Mouse (Mus musculus): Measurements from ENCODE around the gene Fxyd7. TPM values are rescaled to one million over a fixed set of nuclear protein-coding genes. Genes with fewer than 3 reads are reported as not detected.
A peak's percentile ranks its signal among the peaks of the same experiment; 100 is the strongest.

Gene Fxyd7
- polyA plus RNA-seq, 1 experiment from 2014 or later: 1.8 TPM

- Histone ChIP-seq H3K27ac (ENCODE audit: low read length) (no peak overlapping the region), H3K4me3 (ENCODE audit: low read depth, low read length) (no peak overlapping the region), H3K27me3 (replicated peaks; ENCODE audit: insufficient read depth, low read length) (no peaks in the 10 kb centered on the region), H3K36me3 (ENCODE audit: insufficient read depth, low read length) (no peaks in the 10 kb centered on the region), H3K4me2 (replicated peaks; ENCODE audit: low read depth, low read length) (no peak overlapping the region), H3K4me1 (ENCODE audit: insufficient read depth, low read depth, low read length) (no peaks in the 10 kb centered on the region; the same call in 1 of the 2 replicates), H3K9ac (replicated peaks; ENCODE audit: low read depth) (no peak overlapping the region), H3K9me3 (ENCODE audit: low read length) (no peaks in the 10 kb centered on the region)
- TF ChIP-seq CTCF (IDR thresholded peaks at IDR 0.05) (no peak), EP300 (IDR thresholded peaks at IDR 0.05) (no peak)
- 87% methylated on average over 8 of the region's 8 CpGs for WGBS
- ATAC-seq (no peak), DNase-seq (ENCODE audit: low spot score) (no peak)
These were observed 28.4 kb upstream of the Fxyd7 start for GRCm38 (mm10) chr7:31079670-31080069.

- 31% methylated on average over 5 of the region's 5 CpGs for WGBS
- ATAC-seq: peak; percentile 37; the same call in 1 of the 2 replicates
These were observed 26.7 kb upstream of the Fxyd7 start for GRCm38 (mm10) chr7:31077885-31078445.

GRCm38 (mm10) chr7:31077470-31077869 is 26.2 kb upstream of the Fxyd7 start:
- TF ChIP-seq EP300 (IDR thresholded peaks at IDR 0.05) (no peak), CTCF (IDR thresholded peaks at IDR 0.05) (no peak)
- H3K4me3 ChIP-seq (ENCODE audit: low read depth, low read length): no peak overlapping the region
- WGBS: 47% methylated on average over 6 of the region's 6 CpGs
- no peak overlapping the region for H3K9ac ChIP-seq (replicated peaks; ENCODE audit: low read depth)
- no peaks in the 10 kb centered on the region for H3K9me3 ChIP-seq (ENCODE audit: low read length)
- no peaks in the 10 kb centered on the region for H3K36me3 ChIP-seq (ENCODE audit: insufficient read depth, low read length)
- no peak overlapping the region for H3K4me2 ChIP-seq (replicated peaks; ENCODE audit: low read depth, low read length)
- no peaks in the 10 kb centered on the region for H3K4me1 ChIP-seq (ENCODE audit: insufficient read depth, low read depth, low read length)
- no peak for ATAC-seq
- H3K27ac ChIP-seq (ENCODE audit: low read length): no peak overlapping the region
- no peaks in the 10 kb centered on the region for H3K27me3 ChIP-seq (replicated peaks; ENCODE audit: insufficient read depth, low read length)
- no peak for DNase-seq (ENCODE audit: low spot score)

More at GRCm38 (mm10) chr7:31077885-31078445, 26.7 kb upstream of the Fxyd7 start:
- TF ChIP-seq CTCF (IDR thresholded peaks at IDR 0.05) (peak; percentile 92), EP300 (IDR thresholded peaks at IDR 0.05) (no peak)
- Histone ChIP-seq H3K36me3 (ENCODE audit: insufficient read depth, low read length) (no peaks in the 10 kb centered on the region), H3K27ac (ENCODE audit: low read length) (no peak overlapping the region), H3K9me3 (ENCODE audit: low read length) (no peaks in the 10 kb centered on the region), H3K9ac (replicated peaks; ENCODE audit: low read depth) (no peak overlapping the region), H3K4me1 (ENCODE audit: insufficient read depth, low read depth, low read length) (no peaks in the 10 kb centered on the region), H3K4me2 (replicated peaks; ENCODE audit: low read depth, low read length) (no peak overlapping the region), H3K27me3 (replicated peaks; ENCODE audit: insufficient read depth, low read length) (no peaks in the 10 kb centered on the region), H3K4me3 (ENCODE audit: low read depth, low read length) (no peak overlapping the region)
- DNase-seq (ENCODE audit: low spot score): peak; percentile 81

DNA sequence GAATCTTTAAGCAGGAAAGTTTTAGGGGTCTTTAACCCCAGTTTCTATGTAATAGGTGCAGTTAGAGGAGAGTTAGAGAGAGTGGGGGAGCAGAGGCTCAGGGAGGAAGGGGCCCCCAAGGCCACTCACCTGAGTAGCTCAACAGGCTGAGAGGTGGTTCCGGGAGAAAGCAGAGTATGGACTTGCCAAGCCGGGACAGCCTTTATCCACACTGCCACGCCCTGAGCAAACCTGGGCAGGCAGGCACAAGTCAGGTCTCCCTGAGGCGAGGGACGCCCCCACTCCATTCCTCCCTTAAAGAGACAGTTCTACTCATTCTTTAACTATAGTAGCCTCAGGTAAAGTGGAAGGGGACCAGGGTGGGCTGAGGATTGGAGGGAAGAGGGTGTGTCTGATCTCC is 25.2 kb upstream of the Fxyd7 start, which contains the start of gene Fxyd3:
Gene Fxyd3, minus strand, starts transcription at position 213 of the 400 bp plus-strand sequence.
- Histone ChIP-seq H3K9me3 (ENCODE audit: low read length) (no peaks in the 10 kb centered on the region), H3K27ac (ENCODE audit: low read length) (no peak within 1 kb of the TSS), H3K4me1 (ENCODE audit: insufficient read depth, low read depth, low read length) (no peaks in the 10 kb centered on the region), H3K9ac (replicated peaks; ENCODE audit: low read depth) (no peak within 1 kb of the TSS), H3K27me3 (replicated peaks; ENCODE audit: insufficient read depth, low read length) (no peaks in the 10 kb centered on the region), H3K36me3 (ENCODE audit: insufficient read depth, low read length) (no peaks in the 10 kb centered on the region), H3K4me2 (replicated peaks; ENCODE audit: low read depth, low read length) (peak within 1 kb of the TSS; percentile 35), H3K4me3 (ENCODE audit: low read depth, low read length) (no peak within 1 kb of the TSS)
- DNase-seq (ENCODE audit: low spot score) (peak; percentile 64), ATAC-seq (peak; percentile 84)
- WGBS: 31% methylated on average over 5 of the region's 5 CpGs
- TF ChIP-seq CTCF (IDR thresholded peaks at IDR 0.05) (no peak), EP300 (IDR thresholded peaks at IDR 0.05) (no peak)

DNA sequence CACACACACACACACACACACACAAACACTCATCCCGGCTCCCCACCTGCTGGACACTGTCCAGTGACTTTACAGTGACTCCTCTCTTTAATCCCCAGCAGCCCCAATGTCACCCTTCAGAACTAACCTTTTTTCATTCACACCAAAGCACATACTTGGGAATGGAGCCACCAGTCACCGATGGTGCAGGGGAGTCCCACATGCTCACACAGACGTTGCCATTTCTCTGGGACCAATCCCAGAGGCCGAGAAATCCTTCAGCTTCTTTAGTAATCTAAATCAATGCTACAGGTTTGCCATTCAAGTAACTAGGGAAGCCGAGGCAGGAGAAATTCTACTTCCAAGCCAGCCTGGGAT is 23.4 kb upstream of the Fxyd7 start:
- TF ChIP-seq EP300 (IDR thresholded peaks at IDR 0.05): no peak
- no peaks in the 10 kb centered on the region for H3K36me3 ChIP-seq (ENCODE audit: insufficient read depth, low read length)
- no peak overlapping the region for H3K27ac ChIP-seq (ENCODE audit: low read length)
- H3K9me3 ChIP-seq (ENCODE audit: low read length): no peaks in the 10 kb centered on the region
- H3K9ac ChIP-seq (replicated peaks; ENCODE audit: low read depth): no peak overlapping the region
- WGBS: 51% methylated on average over 5 of the region's 5 CpGs
- no peaks in the 10 kb centered on the region for H3K4me1 ChIP-seq (ENCODE audit: insufficient read depth, low read depth, low read length)
- H3K4me3 ChIP-seq (ENCODE audit: low read depth, low read length): no peak overlapping the region
- H3K27me3 ChIP-seq (replicated peaks; ENCODE audit: insufficient read depth, low read length): no peaks in the 10 kb centered on the region
- no peak for DNase-seq (ENCODE audit: low spot score)
- no peak overlapping the region for H3K4me2 ChIP-seq (replicated peaks; ENCODE audit: low read depth, low read length)
- ATAC-seq: no peak

DNA sequence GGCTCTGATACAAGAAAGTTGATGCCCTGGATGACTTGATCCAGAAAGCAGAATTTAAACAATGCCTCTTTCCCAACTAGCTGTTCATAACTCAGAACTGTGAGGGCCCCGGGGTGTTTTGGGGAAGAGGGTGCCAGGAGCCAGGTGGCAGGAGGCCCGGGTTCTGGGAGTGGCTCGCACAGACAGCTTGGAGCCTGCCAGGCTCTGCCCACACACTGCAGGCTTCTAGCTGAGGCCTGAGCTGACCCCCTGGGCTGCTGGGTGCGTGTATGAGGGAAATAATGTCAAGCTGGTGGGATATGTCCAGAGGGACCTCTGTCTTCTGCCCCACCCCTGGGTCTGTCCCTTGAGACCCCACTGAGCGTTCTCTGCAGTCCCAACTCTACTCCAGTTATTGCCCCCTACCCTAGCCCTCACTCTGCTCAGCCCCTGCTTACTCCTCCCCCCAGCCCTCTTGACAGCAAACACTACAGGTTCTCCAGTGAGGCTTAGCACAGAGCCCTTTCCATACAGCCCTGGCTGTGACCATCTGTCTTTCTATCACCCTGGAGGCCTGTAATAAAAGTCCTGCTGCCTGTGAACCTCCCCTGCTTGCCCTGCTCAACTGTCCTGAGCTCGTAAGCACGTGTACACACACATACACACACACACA is 22.9 kb upstream of the Fxyd7 start:
- TF ChIP-seq EP300 (IDR thresholded peaks at IDR 0.05) (no peak), CTCF (IDR thresholded peaks at IDR 0.05) (no peak)
- Histone ChIP-seq H3K36me3 (ENCODE audit: insufficient read depth, low read length) (no peaks in the 10 kb centered on the region), H3K4me3 (ENCODE audit: low read depth, low read length) (no peak overlapping the region), H3K27me3 (replicated peaks; ENCODE audit: insufficient read depth, low read length) (no peaks in the 10 kb centered on the region), H3K4me1 (ENCODE audit: insufficient read depth, low read depth, low read length) (no peaks in the 10 kb centered on the region), H3K9me3 (ENCODE audit: low read length) (no peaks in the 10 kb centered on the region), H3K4me2 (replicated peaks; ENCODE audit: low read depth, low read length) (no peak overlapping the region), H3K9ac (replicated peaks; ENCODE audit: low read depth) (no peak overlapping the region), H3K27ac (ENCODE audit: low read length) (no peak overlapping the region)
- no peak for DNase-seq (ENCODE audit: low spot score)
- WGBS: 58% methylated on average over 7 of the region's 7 CpGs
- no peak for ATAC-seq

Measured in lung, postnatal 0 days (tissue).